Mouse (Mus musculus) heart, adult 2 months (tissue): ENCODE data around the gene Nubpl.

ENCODE experiments used
- CTCF ChIP-seq: fragments of 200-600 bp; IDR thresholded peaks from 2 replicates; pipeline ENCODE4 v1.8.1; 2022; ENCODE audit warnings: antibody characterized with exemption, mild to moderate bottlenecking, moderate library complexity
- EP300 ChIP-seq: fragments of 200-500 bp; IDR thresholded peaks from 2 replicates; pipeline ENCODE4 v1.6.1; 2011; ENCODE audit warnings: low read depth, low read length, control low read depth; ENCODE audit not compliant: insufficient read depth
- POLR2A ChIP-seq: fragments of 200-500 bp; IDR thresholded peaks from 2 replicates; pipeline ENCODE4 v1.6.1; 2011; ENCODE audit warnings: mild to moderate bottlenecking, low read depth, low read length, control low read depth; ENCODE audit not compliant: insufficient read depth

- no peak for TF ChIP-seq CTCF
- no peak for TF ChIP-seq POLR2A
- TF ChIP-seq EP300: no peak
Observed at GRCm38 (mm10) chr12:52149448-52149847, 51.9 kb downstream of the Nubpl start.
